Mouse (Mus musculus): Measurements from ENCODE around the gene Slc22a18. TPM values are rescaled to one million over a fixed set of nuclear protein-coding genes. Genes with fewer than 3 reads are reported as not detected.
"Not testable (repeated sequence)": the region's sequence is repeated elsewhere in the genome, so short reads cannot be mapped to it uniquely, and the experiment has no call there.

Slc22a18 gene
- total RNA-seq, 2 experiments from 2014 or later, result not detected

GRCm38 (mm10) chr7:143500912-143501311 is 27.4 kb downstream of the Slc22a18 start:
- no peak for ATAC-seq (replicated peaks; ENCODE audit: low FRiP score, poor library complexity, severe bottlenecking)

- no peak for ATAC-seq (replicated peaks; ENCODE audit: low FRiP score, poor library complexity, severe bottlenecking)
These were observed 28.3 kb downstream of the Slc22a18 start for GRCm38 (mm10) chr7:143501643-143502417.

- no peak for ATAC-seq (replicated peaks; ENCODE audit: low FRiP score, poor library complexity, severe bottlenecking)
These were observed 29.1 kb downstream of the Slc22a18 start, which contains the start of gene Phlda2 for GRCm38 (mm10) chr7:143502418-143503200. Phlda2 (minus strand) TSS chr7:143503150.

GRCm38 (mm10) chr7:143503926-143504325 is 30.4 kb downstream of the Slc22a18 start:
- no peak for ATAC-seq (replicated peaks; ENCODE audit: low FRiP score, poor library complexity, severe bottlenecking)

- no peak for ATAC-seq (replicated peaks; ENCODE audit: low FRiP score, poor library complexity, severe bottlenecking)
These were observed 31.9 kb downstream of the Slc22a18 start for GRCm38 (mm10) chr7:143505411-143505810.

- peak; percentile 65; the same call in 1 of the 2 replicates for ATAC-seq (replicated peaks; ENCODE audit: low FRiP score, poor library complexity, severe bottlenecking)
These were observed 32.3 kb downstream of the Slc22a18 start for GRCm38 (mm10) chr7:143505823-143506222.

- ATAC-seq (replicated peaks; ENCODE audit: low FRiP score, poor library complexity, severe bottlenecking), result no peak
These were observed 32.7 kb downstream of the Slc22a18 start for GRCm38 (mm10) chr7:143506271-143506670.

GRCm38 (mm10) chr7:143506675-143507074 is 33.1 kb downstream of the Slc22a18 start:
- peak; percentile 59; the same call in 1 of the 2 replicates for ATAC-seq (replicated peaks; ENCODE audit: low FRiP score, poor library complexity, severe bottlenecking)

GRCm38 (mm10) chr7:143509566-143509965 is 36.0 kb downstream of the Slc22a18 start:
- no peak for ATAC-seq (replicated peaks; ENCODE audit: low FRiP score, poor library complexity, severe bottlenecking)

- ATAC-seq (replicated peaks; ENCODE audit: low FRiP score, poor library complexity, severe bottlenecking), result peak; percentile 52; the same call in 1 of the 2 replicates
These were observed 37.2 kb downstream of the Slc22a18 start for GRCm38 (mm10) chr7:143510593-143511334.

- no peak for ATAC-seq (replicated peaks; ENCODE audit: low FRiP score, poor library complexity, severe bottlenecking)
These were observed 37.8 kb downstream of the Slc22a18 start for GRCm38 (mm10) chr7:143511335-143511712.

- ATAC-seq (replicated peaks; ENCODE audit: low FRiP score, poor library complexity, severe bottlenecking), result no peak
These were observed 40.4 kb downstream of the Slc22a18 start for GRCm38 (mm10) chr7:143513763-143514415.

GRCm38 (mm10) chr7:143514416-143514768 is 40.9 kb downstream of the Slc22a18 start:
- no peak for ATAC-seq (replicated peaks; ENCODE audit: low FRiP score, poor library complexity, severe bottlenecking)

GRCm38 (mm10) chr7:143519333-143519732 is 45.8 kb downstream of the Slc22a18 start:
- no peak for ATAC-seq (replicated peaks; ENCODE audit: low FRiP score, poor library complexity, severe bottlenecking)

GRCm38 (mm10) chr7:143532410-143532809 is 58.9 kb downstream of the Slc22a18 start:
- ATAC-seq (replicated peaks; ENCODE audit: low FRiP score, poor library complexity, severe bottlenecking), result no peak

GRCm38 (mm10) chr7:143533284-143533683 is 59.7 kb downstream of the Slc22a18 start:
- peak; percentile 91 for ATAC-seq (replicated peaks; ENCODE audit: low FRiP score, poor library complexity, severe bottlenecking)

- ATAC-seq (replicated peaks; ENCODE audit: low FRiP score, poor library complexity, severe bottlenecking), result no peak
These were observed 62.7 kb downstream of the Slc22a18 start for GRCm38 (mm10) chr7:143536251-143536650.

GRCm38 (mm10) chr7:143538229-143538628 is 64.7 kb downstream of the Slc22a18 start:
- ATAC-seq (replicated peaks; ENCODE audit: low FRiP score, poor library complexity, severe bottlenecking), result not testable (repeated sequence)

- ATAC-seq (replicated peaks; ENCODE audit: low FRiP score, poor library complexity, severe bottlenecking), result no peak
These were observed 65.1 kb downstream of the Slc22a18 start for GRCm38 (mm10) chr7:143538671-143539070.

- ATAC-seq (replicated peaks; ENCODE audit: low FRiP score, poor library complexity, severe bottlenecking), result no peak
These were observed 70.8 kb downstream of the Slc22a18 start for GRCm38 (mm10) chr7:143544368-143544767.

Data from erythroid progenitor cell, adult 5-6 weeks (primary cell).